Mouse (Mus musculus) lung, postnatal 10 days (tissue): ENCODE data around the gene Slc26a9.

Experiments
- DNase-seq: peaks from one replicate; pipeline ENCODE4 v3.0.0; 2021

Gene Slc26a9

DNA sequence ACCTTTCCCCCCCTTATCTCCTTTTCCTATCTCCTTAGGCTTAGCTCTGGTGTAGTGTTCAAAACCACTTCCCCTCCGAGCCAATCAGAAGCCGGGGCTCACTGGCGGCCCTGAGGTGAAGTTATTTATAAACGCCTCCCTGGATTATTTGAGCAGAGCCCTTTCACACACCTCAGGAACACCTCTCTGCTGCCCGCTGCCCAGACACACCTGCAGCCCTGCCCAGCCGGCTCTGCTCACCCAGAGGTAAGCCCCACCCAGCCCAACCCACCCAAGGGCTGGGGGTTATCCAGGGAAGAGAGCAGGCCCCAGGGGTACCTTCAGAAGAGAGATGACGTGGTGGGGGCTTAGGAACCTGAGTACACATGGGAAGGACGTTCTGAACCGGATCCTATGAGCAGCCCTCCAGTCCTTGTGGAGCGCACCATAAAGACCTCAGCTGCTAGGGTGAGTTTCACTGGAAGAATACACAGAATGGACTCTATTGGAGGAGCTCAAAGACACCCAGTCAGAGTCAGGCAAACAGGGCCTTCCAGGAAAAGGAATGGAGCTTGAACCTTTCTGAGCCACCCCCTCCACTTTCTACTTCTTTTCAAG, at the start of gene Slc26a9:
TSS of gene Slc26a9 (plus strand) at position 155 of the 597 bp plus-strand sequence.
- peak; percentile 36 for DNase-seq

- no peak for DNase-seq
Observed at GRCm38 (mm10) chr1:131695308-131695707, 48.5 kb upstream of the Slc26a9 start.

DNA sequence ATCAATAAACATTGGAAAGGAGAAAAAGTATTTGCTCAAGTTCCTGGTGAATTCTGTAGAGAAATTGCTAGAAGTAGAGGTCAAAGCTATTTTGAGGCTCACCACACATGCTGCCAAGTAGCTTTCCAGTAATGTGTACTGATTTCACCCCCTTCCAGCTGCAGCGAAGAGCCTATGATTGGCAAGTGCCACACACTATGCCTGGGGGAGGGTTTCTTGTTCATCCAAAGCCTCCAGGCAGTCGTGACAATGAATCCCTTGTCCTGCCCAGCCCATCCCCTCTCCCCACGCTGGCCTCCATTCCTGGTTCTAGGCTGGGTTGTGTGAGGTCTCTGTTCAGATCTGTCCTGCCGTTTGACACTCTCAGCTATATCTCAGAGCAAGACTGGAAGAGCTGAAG, 47.5 kb upstream of the Slc26a9 start:
- no peak for DNase-seq

DNA sequence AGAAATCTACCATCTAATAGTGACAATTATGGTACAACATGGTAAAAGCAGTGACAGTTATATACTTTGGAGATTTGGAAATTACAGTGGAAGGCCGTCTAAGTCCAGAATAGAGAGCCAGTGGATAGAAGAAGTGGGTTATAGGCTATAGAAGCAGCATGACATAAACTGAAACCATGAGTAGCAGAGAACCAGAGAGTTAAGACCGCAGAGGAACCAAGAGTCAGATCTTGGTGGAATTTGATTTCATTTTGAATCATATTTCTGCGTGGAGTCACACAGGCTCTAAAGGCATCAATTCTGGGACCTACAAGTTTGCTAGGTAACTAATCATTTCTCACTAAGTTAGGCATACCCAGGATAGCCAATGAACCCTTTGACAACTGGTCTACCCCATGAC, 45.1 kb upstream of the Slc26a9 start:
- DNase-seq: no peak

GRCm38 (mm10) chr1:131699642-131700041, 44.2 kb upstream of the Slc26a9 start:
- no peak for DNase-seq

GRCm38 (mm10) chr1:131700447-131700846, 43.4 kb upstream of the Slc26a9 start:
- no peak for DNase-seq

DNA sequence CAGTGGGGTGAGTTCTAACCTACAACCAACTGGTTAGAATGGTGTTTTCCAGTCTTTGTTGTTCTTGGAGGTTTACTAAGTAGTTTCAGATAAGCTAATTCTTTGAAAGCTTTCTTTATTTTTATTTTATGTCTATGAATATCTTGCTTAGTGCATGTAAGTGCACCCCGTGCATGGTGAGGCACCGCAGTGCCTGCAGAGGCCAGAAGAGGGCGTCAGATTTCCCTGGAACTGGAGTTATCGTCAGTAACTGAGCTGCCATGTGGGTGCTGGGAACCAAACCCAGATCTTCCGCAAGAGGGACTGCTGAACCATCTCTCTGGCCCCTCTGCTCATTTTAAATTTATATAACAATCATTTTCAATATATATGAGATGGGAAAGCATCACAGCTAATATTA, 42.4 kb upstream of the Slc26a9 start:
- DNase-seq: no peak

- no peak for DNase-seq
Observed at GRCm38 (mm10) chr1:131702094-131702766, 41.6 kb upstream of the Slc26a9 start.

GRCm38 (mm10) chr1:131703482-131703881, 40.3 kb upstream of the Slc26a9 start:
- DNase-seq: no peak

DNA sequence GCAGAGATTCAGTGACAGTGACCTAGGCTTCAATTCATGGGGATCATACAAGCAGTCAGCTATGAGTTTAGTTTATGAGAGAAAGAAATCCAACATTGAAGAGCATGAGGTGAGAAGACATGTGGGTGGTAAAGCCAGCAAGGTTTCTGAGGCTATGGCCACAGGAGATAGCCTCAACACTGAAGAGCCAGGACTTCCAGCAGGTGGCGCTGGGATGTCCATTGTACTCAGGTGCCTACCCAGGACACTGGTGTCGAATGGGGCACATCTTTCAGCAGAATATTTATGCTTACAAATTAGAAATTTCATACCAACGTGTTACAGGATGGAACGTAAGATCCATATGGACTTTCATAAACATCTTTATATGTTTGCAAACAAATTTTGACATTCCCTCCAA, 35.5 kb upstream of the Slc26a9 start:
- peak; percentile 73 for DNase-seq

DNA sequence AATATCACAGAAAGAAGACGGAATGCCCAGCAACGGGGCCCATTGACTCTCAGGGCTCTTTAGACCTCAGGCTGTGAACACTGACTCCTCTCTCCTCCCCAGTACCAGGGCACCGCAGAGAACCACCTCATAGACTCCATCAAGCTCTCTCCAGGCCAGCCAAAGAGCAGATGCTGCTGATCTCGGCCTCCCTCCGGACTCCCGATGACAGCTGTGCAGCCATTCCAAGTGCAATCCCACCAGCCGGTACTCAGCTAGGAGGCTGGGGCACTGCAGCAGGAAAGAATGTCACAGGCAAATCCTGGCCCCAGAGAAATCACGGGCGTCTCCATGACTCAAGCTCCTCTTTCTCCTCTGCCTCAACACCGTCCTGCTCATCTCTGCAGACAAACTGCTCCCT, 32.3 kb upstream of the Slc26a9 start:
- no peak for DNase-seq

DNA sequence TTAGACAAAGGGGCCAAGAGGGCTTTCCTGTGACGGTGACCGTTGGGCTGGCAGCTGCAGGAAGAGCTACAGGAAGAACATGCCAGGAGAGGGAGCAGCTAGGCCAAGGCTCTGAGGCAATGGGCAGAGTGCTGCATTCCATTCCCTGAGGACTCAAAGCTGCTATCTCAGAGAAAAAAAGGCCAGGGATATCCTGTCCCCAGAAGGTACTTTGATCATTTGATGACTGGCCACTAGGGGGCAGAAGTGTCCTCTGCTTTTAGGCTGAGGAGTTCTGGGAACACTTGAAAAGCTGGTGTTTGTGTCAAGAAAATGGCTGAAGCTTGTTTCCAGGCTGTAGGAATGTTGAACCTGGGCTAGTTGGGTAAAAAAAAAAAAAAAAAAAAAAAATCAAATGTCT, 31.4 kb upstream of the Slc26a9 start:
- peak; percentile 93 for DNase-seq

DNA sequence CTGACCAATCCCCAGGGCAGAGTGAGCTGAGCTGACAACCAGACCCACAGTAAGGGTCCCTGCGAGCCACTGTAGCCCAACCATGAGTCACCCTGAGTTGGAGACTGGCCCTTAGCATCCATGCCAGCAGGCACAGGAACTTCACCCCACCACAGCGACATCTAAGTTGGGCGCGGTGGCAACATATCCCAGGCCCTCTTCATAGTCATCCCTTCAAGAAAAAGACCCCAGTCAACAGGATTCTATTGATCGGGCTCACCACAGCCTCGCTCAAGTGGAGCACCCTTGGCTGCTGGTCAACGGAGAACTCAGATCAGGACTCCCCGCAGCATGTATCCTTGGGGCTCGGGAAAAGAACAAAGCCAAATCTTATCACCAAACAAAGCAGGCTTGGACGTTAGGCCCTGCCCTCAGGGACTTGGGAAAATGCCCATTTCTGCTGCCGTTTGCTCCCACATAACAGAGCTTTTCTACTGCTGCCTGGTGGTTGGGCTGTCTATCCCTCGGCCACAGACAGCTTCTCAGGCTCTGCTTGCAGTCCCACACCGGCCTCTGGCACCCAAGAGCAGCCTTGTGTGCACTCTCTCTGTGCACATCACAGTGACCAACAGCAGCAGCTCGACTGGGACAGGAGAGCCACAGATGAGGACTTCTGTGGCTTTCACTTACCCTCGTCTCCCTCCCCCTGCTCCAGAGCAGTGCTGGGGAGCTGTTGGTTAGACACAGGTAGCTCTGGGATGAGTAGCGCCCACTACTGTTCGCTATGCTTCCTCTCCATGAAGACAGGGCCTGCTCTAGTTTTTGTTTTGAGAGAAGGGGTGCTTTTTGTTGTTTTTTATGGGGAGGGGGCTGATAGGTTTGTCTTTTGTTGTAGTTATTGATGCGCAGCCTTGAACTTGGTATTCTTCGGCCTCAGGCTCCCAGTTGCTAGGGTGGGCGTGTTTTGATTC, 29.2 kb upstream of the Slc26a9 start:
- DNase-seq: peak; percentile 32

- no peak for DNase-seq
Observed at GRCm38 (mm10) chr1:131718952-131719694, 24.7 kb upstream of the Slc26a9 start.

DNA sequence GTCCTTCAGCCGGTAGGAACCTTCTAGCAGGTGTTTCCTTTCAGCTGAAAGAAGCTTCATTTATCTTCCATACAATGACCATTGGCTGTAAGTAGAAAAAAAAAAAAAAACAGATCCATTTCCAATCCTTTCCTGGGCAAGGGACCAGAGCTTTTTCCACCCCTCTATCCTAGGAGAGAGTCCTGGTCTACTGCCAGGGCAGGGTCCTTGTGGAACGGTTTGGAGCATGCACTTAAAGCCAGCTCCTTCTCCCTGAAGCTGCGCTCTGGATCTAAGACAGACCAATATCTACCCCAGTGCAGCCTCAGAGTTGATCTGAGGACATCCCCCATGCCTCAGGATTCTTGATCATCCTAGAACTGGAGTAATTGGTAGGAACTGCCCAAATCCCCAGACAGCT, 21.8 kb upstream of the Slc26a9 start:
- DNase-seq: no peak

DNA sequence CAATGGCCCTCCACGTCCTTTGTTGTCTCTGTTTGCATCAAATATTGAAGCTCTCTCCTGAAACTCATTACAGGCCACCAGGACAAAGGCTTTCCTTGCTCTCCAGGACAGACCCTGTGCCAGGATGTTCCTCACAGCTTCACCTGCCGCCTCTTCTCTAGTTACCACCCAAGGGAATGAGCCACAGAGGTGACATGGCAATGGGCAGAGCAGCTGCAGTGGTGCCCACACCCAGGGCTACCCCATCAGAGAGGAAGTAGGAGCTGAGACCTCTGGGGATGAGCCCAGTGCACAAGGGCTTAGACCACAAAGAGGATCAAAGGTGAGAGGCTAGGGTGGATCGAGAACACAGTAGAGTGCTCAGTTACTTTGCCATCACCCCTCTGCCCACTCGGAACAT, 20.3 kb upstream of the Slc26a9 start:
- DNase-seq: no peak

DNA sequence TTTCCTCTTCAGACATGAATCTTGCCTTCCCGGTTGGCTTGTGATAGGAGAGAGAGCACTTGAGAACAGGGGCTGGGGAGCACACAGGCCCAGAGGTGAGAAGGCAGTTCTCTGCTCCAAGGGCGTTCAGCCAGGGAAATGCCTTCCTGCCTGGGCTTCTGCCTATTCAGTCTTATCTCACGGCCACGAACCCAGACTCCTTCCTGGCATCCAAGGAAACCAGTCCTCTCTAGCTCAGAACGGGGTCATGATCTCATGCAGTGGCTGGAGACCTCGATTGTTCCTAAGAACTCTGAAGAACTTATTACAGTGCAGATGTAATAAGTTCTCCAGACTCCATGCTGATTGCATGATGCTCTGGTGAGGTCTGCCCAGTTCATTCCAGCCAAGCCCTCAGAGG, 17.2 kb upstream of the Slc26a9 start:
- DNase-seq: peak; percentile 26

DNA sequence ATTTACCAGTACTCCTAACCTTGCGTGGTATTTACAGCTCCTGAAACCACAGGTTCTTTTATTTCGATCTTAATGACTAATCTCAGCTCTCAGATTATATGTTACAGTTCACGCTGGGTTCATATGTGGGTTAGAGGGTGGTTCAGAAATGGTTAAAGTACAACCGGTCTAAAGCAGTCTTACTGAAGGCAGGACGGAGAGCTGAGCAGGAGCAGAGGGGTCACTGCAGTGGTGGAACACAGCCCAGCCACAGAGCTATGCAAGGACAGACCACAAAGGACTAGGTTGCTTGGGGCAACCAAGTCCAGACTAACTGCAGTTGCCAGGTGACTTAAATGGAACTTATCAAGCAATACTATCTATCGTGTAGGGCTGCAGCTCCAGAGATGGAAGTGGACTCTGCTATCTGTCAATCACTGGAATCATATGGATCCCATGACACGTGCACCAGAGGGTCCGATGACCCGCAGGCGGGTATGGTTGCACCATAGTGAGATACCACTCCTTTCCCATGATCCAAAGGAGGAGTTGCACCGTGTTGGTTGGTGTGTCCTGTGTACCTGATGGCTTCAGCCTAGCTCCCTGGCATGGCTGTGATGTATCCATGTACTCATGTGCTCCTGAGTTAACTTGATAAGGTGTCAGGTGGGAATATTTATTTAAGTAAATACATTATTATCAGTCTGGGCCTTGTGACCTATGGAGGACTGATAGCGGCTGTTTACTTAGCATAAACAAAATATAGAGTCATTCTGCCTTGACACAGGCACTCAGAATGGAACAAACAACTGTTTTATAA, 13.0 kb upstream of the Slc26a9 start:
- no peak for DNase-seq

- DNase-seq: no peak
Observed at GRCm38 (mm10) chr1:131733474-131734180, 10.2 kb upstream of the Slc26a9 start.

DNA sequence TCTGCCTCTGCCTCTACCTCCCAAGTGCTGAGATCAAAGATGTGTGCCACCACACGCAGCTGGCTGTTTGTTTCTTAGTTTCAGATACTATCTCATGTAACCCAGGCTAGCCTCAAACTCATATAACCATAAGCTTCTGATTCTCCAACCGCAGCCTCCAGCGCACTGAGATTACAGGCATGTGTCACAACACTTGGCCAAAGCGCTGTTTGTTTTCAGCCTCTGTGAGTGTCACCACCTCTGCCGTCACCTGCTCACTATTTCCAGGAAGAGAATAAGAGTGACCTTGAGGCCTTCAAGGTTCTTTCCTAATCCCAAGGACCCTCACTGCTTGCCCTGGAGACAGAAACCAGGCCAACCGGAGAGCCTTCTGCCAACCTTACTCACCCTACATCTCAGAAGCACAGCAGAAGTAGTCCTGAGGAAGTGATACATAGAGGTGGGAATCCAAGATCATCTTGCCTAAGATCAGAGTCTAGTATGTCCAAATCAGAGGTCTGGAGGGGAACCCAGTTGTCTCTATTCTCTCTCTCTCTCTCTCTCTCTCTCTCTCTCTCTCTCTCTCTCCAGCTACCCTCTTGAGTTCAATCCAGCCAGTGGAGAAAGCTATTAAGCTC, 9.1 kb upstream of the Slc26a9 start:
- no peak for DNase-seq

GRCm38 (mm10) chr1:131736494-131736893, 7.3 kb upstream of the Slc26a9 start:
- DNase-seq: no peak
